In genomic region chr9:111478853-111479490, GRCm38 (mm10) we compare ENCODE assay signal across 10 mouse cellular contexts. TPM values are rescaled to one million over a fixed set of nuclear protein-coding genes. Genes with fewer than 3 reads are reported as not detected.
A peak's percentile ranks its signal among the peaks of the same experiment; 100 is the strongest.
DNase-seq lines count a peak whose midpoint lies in the region; ATAC-seq and TF ChIP-seq lines count a peak whose summit lies in the region.
"Had no signal": no experiment of that assay in that cellular context is flagged by ENCODE, and none has a peak within 500 bp of the region (broad histone marks: within the 10 kb centered on the region; RNA-seq: fewer than 3 reads in every experiment).

No protein-coding gene starts in this region.

- no peak for TF ChIP-seq POLR2A in kidney, adult 2 months (IDR thresholded peaks at IDR 0.05; ENCODE audit: low read depth, low read length)

- H3K36me3 ChIP-seq in kidney, adult 2 months (ENCODE audit: control insufficient read depth, insufficient read depth, low read length): no peaks in the 10 kb centered on the region; the same call in 1 of the 2 replicates

- H3K27me3 ChIP-seq in kidney, adult 2 months (replicated peaks; ENCODE audit: control insufficient read depth, insufficient read depth, low read length): no peaks in the 10 kb centered on the region

- H3K4me1 ChIP-seq in kidney, adult 2 months (ENCODE audit: control insufficient read depth, insufficient read depth, low read length): peaks cover 11% of the 10 kb centered on the region

- ATAC-seq in cerebellum, adult (ENCODE audit: insufficient number of reproducible peaks, low FRiP score, low TSS enrichment): no peak
- ATAC-seq: activated CD4-positive, CD25-positive, alpha-beta regulatory T cell, adult 4 months had no signal

- no peak overlapping the region for H3K27ac ChIP-seq in kidney, adult 2 months (ENCODE audit: insufficient read depth, low read depth, low read length)

- 55% methylated on average over 7 of the region's 7 CpGs for WGBS in kidney, adult 2 months

- TF ChIP-seq CTCF in kidney, adult 2 months (conservative IDR thresholded peaks at IDR 0.05; ENCODE audit: insufficient read depth, insufficient read length, low read depth, low read length): peak; percentile 73

- DNase-seq in kidney, adult 2 months: no peak
- no peak for DNase-seq in kidney, postnatal 25 days
- DNase-seq in MN1 (ENCODE audit: low spot score): peak; percentile 45
- peak; percentile 9 for DNase-seq in adipocyte (ENCODE audit: low spot score)
- DNase-seq in lung, postnatal 10 days: peak; percentile 12
- DNase-seq in spleen, adult 18-20 months: no peak
- no peak for DNase-seq in cerebellum, adult 18-20 months
- DNase-seq: left cerebral cortex, postnatal 4 days had no signal

- H3K4me3 ChIP-seq in kidney, adult 2 months (ENCODE audit: insufficient read depth, low read depth, low read length): no peak overlapping the region

RNA-seq across cellular contexts. Expression of gene Dclk3, which starts 40.1 kb away (rescaled TPM):
- 21.8 and 22.1 TPM in 2 replicates for polyA plus RNA-seq in kidney, adult 2 months (2012; rRNA removed)
- polyA plus RNA-seq: activated CD4-positive, CD25-positive, alpha-beta regulatory T cell, adult 4 months had no signal

Comparison
In these comparisons a context has a peak if more than half of its experiments do, and no peak if none do; other contexts are left out.
1. DNase-seq: peak in MN1 (single experiment), adipocyte (single experiment) and lung, postnatal 10 days (single experiment); none in kidney, adult 2 months (single experiment), kidney, postnatal 25 days (0 of 2), spleen, adult 18-20 months (0 of 2) and cerebellum, adult 18-20 months (0 of 2).